Mouse (Mus musculus) spleen, adult 2 months (tissue): ENCODE data around the gene Ripor1. TPM values are rescaled to one million over a fixed set of nuclear protein-coding genes. Genes with fewer than 3 reads are reported as not detected.
"Not testable (repeated sequence)": the region's sequence is repeated elsewhere in the genome, so short reads cannot be mapped to it uniquely, and the experiment has no call there.

ENCODE experiments used
- DNase-seq, 2 experiments: peaks; one replicate each; pipeline versions ENCODE4 v3.0.0 to v3.0.0-alpha.2; 2012 to 2021; ENCODE audit warnings: low spot score in 2 of 2, low read depth in 1 of 2
- H3K27ac ChIP-seq: fragments of 200-500 bp; 2 replicates; pipeline ENCODE4 v1.5.1; 2012; ENCODE audit warnings: low read length, inconsistent platforms; ENCODE audit not compliant: insufficient read depth
- H3K27me3 ChIP-seq: fragments of 200-500 bp; 2 replicates; pipeline ENCODE4 v1.6.1; 2012; ENCODE audit warnings: mild to moderate bottlenecking, moderate library complexity, low read length, inconsistent platforms; ENCODE audit not compliant: control insufficient read depth, insufficient read depth
- H3K36me3 ChIP-seq: fragments of 200-500 bp; 2 replicates; pipeline ENCODE4 v1.6.1; 2012; ENCODE audit warnings: mild to moderate bottlenecking, low read length, inconsistent platforms; ENCODE audit not compliant: control insufficient read depth, insufficient read depth
- H3K4me1 ChIP-seq: fragments of 200-500 bp; 2 replicates; pipeline ENCODE4 v1.6.1; 2011; ENCODE audit warnings: inconsistent platforms; ENCODE audit not compliant: control insufficient read depth, insufficient read depth, insufficient read length
- H3K4me3 ChIP-seq: fragments of 200-500 bp; 2 replicates; pipeline ENCODE4 v1.5.1; 2011; ENCODE audit warnings: mild to moderate bottlenecking, inconsistent platforms; ENCODE audit not compliant: insufficient read depth, insufficient read length; ENCODE audit errors: extremely low read depth
- CTCF ChIP-seq: fragments of 200-500 bp; IDR thresholded peaks from 2 replicates; pipeline ENCODE4 v1.5.1; 2011; ENCODE audit warnings: mild to moderate bottlenecking, inconsistent platforms; ENCODE audit not compliant: insufficient read depth, insufficient read length, insufficient replicate concordance; ENCODE audit errors: extremely low read depth
- POLR2A ChIP-seq: fragments of 200-500 bp; IDR thresholded peaks from 2 replicates; pipeline ENCODE4 v1.6.1; 2011; ENCODE audit warnings: low read depth, low read length, inconsistent platforms
- WGBS: fragments of 180-500 bp; shearing (Covaris S2); methylation state at CpG from one replicate; pipeline ENCODE4 v1.1.7; 2018; 5-methylcytosine and 5-hydroxymethylcytosine counted together
- polyA plus RNA-seq: library from polyadenylated mRNA; depleted of rRNA; stranded (reverse); fragments of >200 nt; gene quantifications from 2 replicates; pipeline ENCODE4 v1.2.3, GENCODE M21; 2012; rRNA removed

The Ripor1 gene
- polyA plus RNA-seq, result 25.6 and 26.5 TPM in 2 replicates

DNA sequence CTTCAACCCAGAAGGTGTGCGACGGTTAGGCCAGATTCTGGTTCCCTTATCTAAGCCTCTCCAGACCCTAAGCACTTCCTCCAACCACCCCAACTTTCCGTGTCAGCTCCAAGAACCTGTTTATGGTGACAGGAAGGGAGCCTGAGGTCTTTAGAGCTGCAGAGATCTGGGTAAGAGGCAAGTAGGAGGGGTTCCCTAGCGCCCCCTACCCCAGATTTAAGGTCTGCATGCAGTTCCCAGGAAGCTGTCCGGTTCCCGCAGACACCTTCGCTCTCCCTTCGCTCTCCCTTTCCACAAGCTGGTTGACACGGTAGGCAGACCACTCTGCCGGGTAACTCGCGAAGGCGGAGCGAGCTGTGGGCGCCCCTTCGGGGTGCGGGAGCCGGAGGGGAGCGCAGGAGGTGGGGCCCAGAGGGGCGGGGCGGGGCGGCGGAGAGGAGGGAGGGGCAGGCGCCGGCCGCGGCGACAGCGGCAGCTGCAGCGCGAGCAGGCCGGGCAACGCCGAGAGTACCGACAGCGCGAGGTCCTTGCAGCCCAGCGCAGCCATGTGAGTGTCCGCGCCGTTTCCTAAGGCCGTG lies at the start of gene Ripor1:
Ripor1 (plus strand) TSS at position 452 of the 578 bp plus-strand sequence.
- peaks cover 26% of the 10 kb centered on the region for H3K4me1 ChIP-seq
- peak within 1 kb of the TSS; percentile 76 for H3K4me3 ChIP-seq
- peak within 1 kb of the TSS; percentile 82 for H3K27ac ChIP-seq
- no peaks in the 10 kb centered on the region for H3K27me3 ChIP-seq
- DNase-seq, result peak; percentile 54 to 74
- 2% methylated on average over 33 of the region's 42 CpGs for WGBS
- no peaks in the 10 kb centered on the region for H3K36me3 ChIP-seq
- peak; percentile 48; the same call in 1 of the 2 replicates for TF ChIP-seq POLR2A
- TF ChIP-seq CTCF, result no peak; the same call in 1 of the 2 replicates

DNA sequence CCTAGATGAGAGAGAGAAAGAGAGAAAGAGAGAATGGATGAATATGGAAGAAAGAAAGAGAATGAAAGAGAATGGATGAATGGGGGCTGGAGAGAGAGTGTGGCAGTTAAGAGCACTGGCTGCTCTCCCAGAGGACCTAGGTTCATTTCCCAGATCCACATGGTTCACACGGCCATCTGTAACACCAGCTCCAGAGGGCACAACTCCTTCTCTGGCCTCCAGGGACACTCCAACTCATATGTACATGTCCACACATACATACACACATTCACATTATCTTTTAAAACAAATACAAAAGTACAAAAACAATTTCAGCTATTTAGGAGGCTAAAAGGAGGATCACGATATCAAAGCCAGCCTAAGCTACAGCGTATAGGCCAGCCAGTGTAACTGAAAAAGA lies 42.2 kb upstream of the Ripor1 start:
- peaks cover 1% of the 10 kb centered on the region for H3K36me3 ChIP-seq
- 90% methylated on average over 3 of the region's 3 CpGs for WGBS
- H3K27ac ChIP-seq, result no peak overlapping the region
- no peak overlapping the region for H3K4me3 ChIP-seq
- no peak for TF ChIP-seq CTCF
- TF ChIP-seq POLR2A, result no peak
- no peaks in the 10 kb centered on the region for H3K27me3 ChIP-seq
- peaks cover 2% of the 10 kb centered on the region; the same call in 1 of the 2 replicates for H3K4me1 ChIP-seq
- no peak for DNase-seq

DNA sequence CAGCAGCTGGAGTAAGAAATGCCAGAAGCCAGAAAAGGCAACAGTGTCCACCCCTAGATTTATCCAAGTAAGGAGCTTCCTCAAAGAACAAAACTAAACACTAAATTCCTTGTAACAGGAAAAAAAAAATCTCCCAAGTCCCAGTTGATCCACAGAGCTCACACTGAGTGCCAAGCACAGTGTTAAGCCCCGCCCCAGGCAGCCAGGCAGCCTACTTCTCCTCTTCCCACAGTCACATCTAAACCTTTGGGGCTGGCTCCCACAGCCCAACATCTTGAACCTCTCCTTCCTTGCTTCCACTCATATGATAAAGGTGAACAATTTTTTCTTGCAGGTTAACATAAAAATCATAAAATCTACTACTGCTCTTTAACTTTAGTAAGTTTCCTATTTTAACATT lies 41.2 kb upstream of the Ripor1 start:
- TF ChIP-seq POLR2A (no peak), CTCF (no peak)
- Histone ChIP-seq H3K27me3 (no peaks in the 10 kb centered on the region), H3K4me1 (peaks cover 2% of the 10 kb centered on the region; the same call in 1 of the 2 replicates), H3K27ac (no peak overlapping the region), H3K4me3 (no peak overlapping the region), H3K36me3 (peaks cover 1% of the 10 kb centered on the region)
- no peak for DNase-seq
- 100% methylated on average over 1 of the region's 1 CpGs for WGBS

DNA sequence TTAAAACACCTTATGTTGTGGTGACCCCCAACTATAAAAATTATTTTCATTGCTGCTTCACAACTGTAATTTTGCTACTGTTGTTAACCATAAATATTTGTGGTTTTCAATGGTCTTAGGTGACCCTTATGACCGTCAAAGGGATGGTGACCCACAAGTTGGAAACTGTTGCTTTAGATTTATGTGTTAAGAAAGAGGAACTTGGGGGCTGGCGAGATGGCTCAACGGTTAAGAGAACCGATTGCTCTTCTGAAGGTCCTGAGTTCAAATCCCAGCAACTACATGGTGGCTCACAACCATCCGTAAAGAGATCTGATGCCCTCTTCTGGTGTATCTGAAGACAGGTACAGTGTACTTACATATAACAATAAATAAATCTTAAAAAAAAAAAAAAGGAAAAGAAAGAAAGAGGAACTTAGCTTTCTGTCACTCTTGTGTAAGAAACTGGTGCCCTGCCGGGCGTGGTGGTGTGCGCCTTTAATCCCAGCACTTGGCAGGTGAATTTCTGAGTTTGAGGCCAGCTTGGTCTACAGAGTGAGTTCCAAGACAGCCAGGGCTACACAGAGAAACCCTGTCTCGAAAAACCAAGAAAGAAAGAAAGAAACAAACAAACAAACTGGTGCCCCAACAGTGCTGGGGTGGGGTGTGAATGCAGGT lies 40.4 kb upstream of the Ripor1 start:
- H3K36me3 ChIP-seq, H3K4me1 ChIP-seq, H3K27me3 ChIP-seq: not testable (repeated sequence)
- peak in 1 of 2 experiments; percentile 23 for DNase-seq
- Histone ChIP-seq H3K4me3 (peak overlapping the region; percentile 67), H3K27ac (peak overlapping the region; percentile 71)
- 13% methylated on average over 9 of the region's 9 CpGs for whole genome bisulfite sequencing

DNA sequence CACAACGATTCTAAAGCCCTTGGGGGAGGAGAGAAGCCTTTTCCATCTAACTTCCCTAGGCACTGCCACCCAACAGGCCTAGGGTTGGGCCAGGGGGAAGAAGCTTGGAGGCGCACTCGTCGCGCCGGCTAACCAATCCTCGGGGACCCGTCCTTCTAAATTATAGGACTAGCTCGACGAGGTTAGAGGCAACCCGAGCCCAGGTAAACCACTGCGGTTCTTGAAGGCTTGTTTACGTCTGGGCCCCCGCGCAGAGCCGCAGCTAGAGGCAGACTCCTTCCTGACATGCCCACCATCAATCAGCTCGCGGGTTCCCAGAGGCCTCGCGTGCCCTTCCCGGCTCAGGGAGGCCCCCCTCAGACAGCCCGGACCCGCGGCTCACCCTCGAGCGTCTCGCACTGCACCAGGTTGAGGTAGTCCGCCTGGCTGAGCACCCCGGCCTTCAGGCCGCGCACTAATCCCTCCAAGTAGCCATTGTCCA lies 39.6 kb upstream of the Ripor1 start:
- H3K27me3 ChIP-seq, result no peaks in the 10 kb centered on the region
- no peak for DNase-seq
- peak overlapping the region; percentile 67 for H3K4me3 ChIP-seq
- 1% methylated on average over 31 of the region's 31 CpGs for WGBS
- H3K4me1 ChIP-seq, result peaks cover 2% of the 10 kb centered on the region; the same call in 1 of the 2 replicates
- H3K36me3 ChIP-seq, result no peaks in the 10 kb centered on the region; the same call in 1 of the 2 replicates
- H3K27ac ChIP-seq, result peak overlapping the region; percentile 71
- no peak for TF ChIP-seq CTCF
- no peak for TF ChIP-seq POLR2A

DNA sequence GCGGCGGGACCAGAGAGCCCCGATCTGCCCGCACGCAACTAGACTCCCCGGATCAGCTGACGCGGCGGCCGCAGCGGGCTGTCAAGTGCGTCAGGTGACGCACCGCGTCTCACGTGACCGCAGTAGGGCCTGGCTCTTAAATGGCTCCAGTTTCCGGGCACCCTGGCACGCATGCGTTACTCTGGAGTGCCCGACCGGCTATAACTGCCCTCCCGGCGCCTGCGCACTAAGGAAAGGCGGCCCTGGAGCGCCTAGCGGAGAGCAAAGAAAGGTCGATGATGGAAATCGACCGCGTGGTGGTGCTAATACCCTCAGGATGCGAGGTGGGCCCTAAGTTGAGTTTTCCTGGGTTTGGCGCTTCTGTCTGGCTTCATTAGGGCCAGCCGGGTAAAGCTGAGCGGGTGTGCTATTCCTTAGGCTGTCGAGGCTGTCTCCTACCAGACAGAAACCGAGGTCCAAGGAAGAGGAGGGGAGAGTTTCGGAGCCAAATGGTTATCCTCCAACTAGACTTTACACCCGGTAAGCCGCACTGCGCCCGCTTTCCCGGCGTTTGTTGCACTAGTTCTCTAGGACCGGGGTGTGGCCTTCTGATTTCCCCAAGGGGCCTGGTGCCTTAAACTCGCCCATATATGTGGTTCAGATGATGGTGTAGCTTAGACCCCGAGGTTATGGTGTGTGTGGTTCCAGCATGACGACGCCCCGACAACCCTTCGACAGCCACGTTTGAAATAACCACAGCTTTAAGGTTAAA lies 38.9 kb upstream of the Ripor1 start, which contains the start of gene Atp6v0d1:
Atp6v0d1 (minus strand) TSS at position 96 of the 751 bp plus-strand sequence.
- Histone ChIP-seq H3K27me3 (no peaks in the 10 kb centered on the region), H3K4me1 (peaks cover 2% of the 10 kb centered on the region; the same call in 1 of the 2 replicates), H3K4me3 (peak within 1 kb of the TSS; percentile 67), H3K36me3 (no peaks in the 10 kb centered on the region), H3K27ac (peak within 1 kb of the TSS; percentile 71)
- WGBS, result under 1% methylated on average over 51 of the region's 53 CpGs
- peak; percentile 99 to 100 for DNase-seq
- TF ChIP-seq CTCF (peak; percentile 84; the same call in 1 of the 2 replicates), POLR2A (peak; percentile 5; the same call in 1 of the 2 replicates)
